Mouse (Mus musculus): ENCODE results near the gene Col4a4. TPM values are rescaled to one million over a fixed set of nuclear protein-coding genes. Genes with fewer than 3 reads are reported as not detected.

Gene Col4a4
- not detected in 2 replicates for total RNA-seq (2014; fragmentation: Nextera tagmentation)
- not detected in 2 replicates for total RNA-seq (2017)

GRCm38 (mm10) chr1:82586713-82587399 is at the start of gene Col4a4, which contains the start of gene Col4a3:
Col4a4 (minus strand) TSS chr1:82586849.
Col4a3 (plus strand) TSS chr1:82586921.
- ATAC-seq (replicated peaks; ENCODE audit: poor library complexity, severe bottlenecking), result peak; percentile 37

- no peak for ATAC-seq (replicated peaks; ENCODE audit: poor library complexity, severe bottlenecking)
These were observed 49.7 kb upstream of the Col4a4 start for GRCm38 (mm10) chr1:82636321-82636720.

GRCm38 (mm10) chr1:82635254-82635620 is 48.6 kb upstream of the Col4a4 start:
- no peak for ATAC-seq (replicated peaks; ENCODE audit: poor library complexity, severe bottlenecking)

- ATAC-seq (replicated peaks; ENCODE audit: poor library complexity, severe bottlenecking), result no peak
These were observed 48.0 kb upstream of the Col4a4 start for GRCm38 (mm10) chr1:82634545-82635253.

- ATAC-seq (replicated peaks; ENCODE audit: poor library complexity, severe bottlenecking), result no peak
These were observed 44.6 kb upstream of the Col4a4 start for GRCm38 (mm10) chr1:82631169-82631792.

GRCm38 (mm10) chr1:82629495-82629894 is 42.8 kb upstream of the Col4a4 start:
- ATAC-seq (replicated peaks; ENCODE audit: poor library complexity, severe bottlenecking), result no peak

- no peak for ATAC-seq (replicated peaks; ENCODE audit: poor library complexity, severe bottlenecking)
These were observed 41.0 kb upstream of the Col4a4 start for GRCm38 (mm10) chr1:82627652-82628051.

GRCm38 (mm10) chr1:82625474-82625873 is 38.8 kb upstream of the Col4a4 start:
- no peak for ATAC-seq (replicated peaks; ENCODE audit: poor library complexity, severe bottlenecking)

GRCm38 (mm10) chr1:82624934-82625333 is 38.3 kb upstream of the Col4a4 start:
- no peak for ATAC-seq (replicated peaks; ENCODE audit: poor library complexity, severe bottlenecking)

- no peak for ATAC-seq (replicated peaks; ENCODE audit: poor library complexity, severe bottlenecking)
These were observed 33.3 kb upstream of the Col4a4 start for GRCm38 (mm10) chr1:82619981-82620380.

- no peak for ATAC-seq (replicated peaks; ENCODE audit: poor library complexity, severe bottlenecking)
These were observed 31.9 kb upstream of the Col4a4 start for GRCm38 (mm10) chr1:82618592-82618991.

- no peak for ATAC-seq (replicated peaks; ENCODE audit: poor library complexity, severe bottlenecking)
These were observed 31.4 kb upstream of the Col4a4 start for GRCm38 (mm10) chr1:82618001-82618400.

- no peak for ATAC-seq (replicated peaks; ENCODE audit: poor library complexity, severe bottlenecking)
These were observed 25.5 kb upstream of the Col4a4 start for GRCm38 (mm10) chr1:82612061-82612660.

GRCm38 (mm10) chr1:82608646-82609262 is 22.1 kb upstream of the Col4a4 start:
- no peak for ATAC-seq (replicated peaks; ENCODE audit: poor library complexity, severe bottlenecking)

GRCm38 (mm10) chr1:82605856-82606255 is 19.2 kb upstream of the Col4a4 start:
- no peak for ATAC-seq (replicated peaks; ENCODE audit: poor library complexity, severe bottlenecking)

GRCm38 (mm10) chr1:82605347-82605746 is 18.7 kb upstream of the Col4a4 start:
- ATAC-seq (replicated peaks; ENCODE audit: poor library complexity, severe bottlenecking), result no peak

GRCm38 (mm10) chr1:82603198-82603950 is 16.7 kb upstream of the Col4a4 start:
- ATAC-seq (replicated peaks; ENCODE audit: poor library complexity, severe bottlenecking), result no peak

GRCm38 (mm10) chr1:82596864-82597596 is 10.4 kb upstream of the Col4a4 start:
- no peak for ATAC-seq (replicated peaks; ENCODE audit: poor library complexity, severe bottlenecking)

- no peak for ATAC-seq (replicated peaks; ENCODE audit: poor library complexity, severe bottlenecking)
These were observed 3.6 kb upstream of the Col4a4 start for GRCm38 (mm10) chr1:82590266-82590665.

Data from granulocyte monocyte progenitor cell, adult 5-6 weeks (primary cell).